Mouse (Mus musculus) C2C12 (cell line): ENCODE results near the gene Papss1. TPM values are rescaled to one million over a fixed set of nuclear protein-coding genes. Genes with fewer than 3 reads are reported as not detected.

Experiments
- H3K27me3 ChIP-seq: one replicate; pipeline ENCODE4 v1.6.1; 2011; ENCODE audit not compliant: control insufficient read depth, insufficient read depth, insufficient read length
- H3K36me3 ChIP-seq: one replicate; pipeline ENCODE4 v1.6.1; 2011; ENCODE audit not compliant: control insufficient read depth, insufficient read depth
- H3K4me3 ChIP-seq: one replicate; pipeline ENCODE4 v1.5.1; 2011; ENCODE audit warnings: mild to moderate bottlenecking, control low read depth; ENCODE audit not compliant: poor library complexity, insufficient read depth, severe bottlenecking
- H3K79me2 ChIP-seq: one replicate; pipeline ENCODE4 v1.6.1; 2011; ENCODE audit not compliant: control insufficient read depth, insufficient read depth
- H3K79me3 ChIP-seq: one replicate; pipeline ENCODE4 v1.6.1; 2011; ENCODE audit warnings: low read depth, control low read depth
- H3ac ChIP-seq: one replicate; pipeline ENCODE3; 2011; ENCODE audit warnings: low read depth; ENCODE audit not compliant: control insufficient read depth, insufficient read length
- CEBPB ChIP-seq: IDR thresholded peaks from one replicate; pipeline ENCODE4 v1.6.1; 2011; ENCODE audit warnings: low read depth, mild to moderate bottlenecking, control low read depth, moderate library complexity
- CTCF ChIP-seq: IDR thresholded peaks from one replicate; pipeline ENCODE4 v1.5.1; 2011; ENCODE audit not compliant: control insufficient read depth, insufficient read depth, insufficient read length
- FOSL1 ChIP-seq: IDR thresholded peaks from one replicate; pipeline ENCODE4 v1.8.0; 2011; ENCODE audit warnings: mild to moderate bottlenecking, low read length; ENCODE audit not compliant: poor library complexity, insufficient read depth, severe bottlenecking
- MAX ChIP-seq: IDR thresholded peaks from one replicate; pipeline ENCODE4 v1.6.1; 2011; ENCODE audit warnings: mild to moderate bottlenecking, control low read depth
- MYOD1 ChIP-seq: IDR thresholded peaks from one replicate; pipeline ENCODE4 v1.6.1; 2011; ENCODE audit warnings: low read depth; ENCODE audit not compliant: control insufficient read depth, insufficient read length
- MYOG ChIP-seq: IDR thresholded peaks from one replicate; pipeline ENCODE4 v1.6.1; 2011; ENCODE audit not compliant: control insufficient read depth, insufficient read length; ENCODE audit errors: extremely low read depth
- USF1 ChIP-seq: IDR thresholded peaks from one replicate; pipeline ENCODE4 v1.6.1; 2011; ENCODE audit warnings: low read depth, mild to moderate bottlenecking, control low read depth, moderate library complexity
- polyA plus RNA-seq: library from polyadenylated mRNA; unstranded; fragments of >200 nt; fragmentation: generic; extraction: Trizol; gene quantifications from one replicate; pipeline ENCODE4 v1.2.1, GENCODE M21; 2012; ENCODE audit warnings: missing spikeins

Papss1 gene
- polyA plus RNA-seq, 1 experiment = 63.4 TPM

GRCm38 (mm10) chr3:131691202-131691601 is 126.6 kb downstream of the Papss1 start:
- Histone ChIP-seq H3K79me2 (no peaks in the 10 kb centered on the region), H3K36me3 (no peaks in the 10 kb centered on the region), H3ac (no peak overlapping the region), H3K79me3 (no peaks in the 10 kb centered on the region), H3K27me3 (no peaks in the 10 kb centered on the region), H3K4me3 (no peak overlapping the region)
- TF ChIP-seq MAX = no peak
- TF ChIP-seq CEBPB = no peak
- no peak for TF ChIP-seq MYOG
- TF ChIP-seq USF1 = no peak
- no peak for TF ChIP-seq MYOD1
- TF ChIP-seq CTCF = no peak
- no peak for TF ChIP-seq FOSL1

Other genes with a start within 250 kb of the Papss1 start
- 8.6 TPM for gene Sgms2, start 73.4 kb upstream of the Papss1 start, polyA plus RNA-seq